Mouse (Mus musculus) hindbrain, postnatal 0 days (tissue): Measurements from ENCODE around the gene Mfsd2b. TPM values are rescaled to one million over a fixed set of nuclear protein-coding genes. Genes with fewer than 3 reads are reported as not detected.
A peak's percentile ranks its signal among the peaks of the same experiment; 100 is the strongest.

Experiments
- ATAC-seq: fragments of 200-750 bp; cut with Nextera tagmentation; 2 replicates; pipeline ENCODE4 v1.8.0; 2017; ENCODE audit warnings: mild to moderate bottlenecking, moderate TSS enrichment, moderate library complexity
- DNase-seq: peaks from one replicate; pipeline ENCODE4 v3.0.0-alpha.2; 2015; ENCODE audit warnings: low spot score
- H3K27ac ChIP-seq: fragments of 300-500 bp; sonication (generic); 2 replicates; pipeline ENCODE4 v1.5.1; 2014; ENCODE audit warnings: mild to moderate bottlenecking
- H3K27me3 ChIP-seq: fragments of 300-500 bp; sonication (generic); 2 replicates; pipeline ENCODE4 v1.6.1; 2014; ENCODE audit warnings: low read length, mixed read lengths; ENCODE audit not compliant: insufficient read depth
- H3K36me3 ChIP-seq: fragments of 300-500 bp; sonication (generic); 2 replicates; pipeline ENCODE4 v1.6.1; 2014; ENCODE audit warnings: low read length, mixed read lengths; ENCODE audit not compliant: insufficient read depth
- H3K4me1 ChIP-seq: fragments of 300-500 bp; sonication (generic); 2 replicates; pipeline ENCODE4 v1.6.1; 2014; ENCODE audit warnings: antibody characterized with exemption, low read length, mixed read lengths; ENCODE audit not compliant: insufficient read depth
- H3K4me2 ChIP-seq: fragments of 300-500 bp; sonication (generic); 2 replicates; pipeline ENCODE4 v1.6.1; 2014; ENCODE audit warnings: low read depth, mild to moderate bottlenecking, low read length, moderate library complexity, mixed read lengths
- H3K4me3 ChIP-seq: fragments of 300-500 bp; sonication (generic); 2 replicates; pipeline ENCODE4 v1.5.1; 2014; ENCODE audit warnings: low read length
- H3K9ac ChIP-seq: fragments of 300-500 bp; sonication (generic); replicated peaks from 2 replicates; pipeline ENCODE4 v1.6.1; 2014; ENCODE audit warnings: mild to moderate bottlenecking, low read length, moderate library complexity, mixed read lengths
- H3K9me3 ChIP-seq: fragments of 300-500 bp; sonication (generic); 2 replicates; pipeline ENCODE4 v1.6.1; 2016; ENCODE audit warnings: low read length, mixed read lengths
- CTCF ChIP-seq: IDR thresholded peaks from 2 replicates; pipeline ENCODE4 v1.5.1; 2016; ENCODE audit warnings: antibody characterized with exemption, control low read depth, low read depth
- WGBS: fragments of 180-500 bp; shearing (Covaris S2); extraction: QIAGEN DNeasy Blood & Tissue Kit; methylation state at CpG from one replicate; pipeline ENCODE4 v1.1.7; 2014; 5-methylcytosine and 5-hydroxymethylcytosine counted together
- polyA plus RNA-seq: library from polyadenylated mRNA; unstranded; fragments of >200 nt; fragmentation: Nextera tagmentation; extraction: Ambion mirVana; gene quantifications from 2 replicates; pipeline ENCODE4 v1.2.1, GENCODE M21; 2015
- total RNA-seq: library from RNA; depleted of rRNA; stranded (reverse); fragments of >200 nt; gene quantifications from 2 replicates; pipeline ENCODE4 v1.2.3, GENCODE M21; 2014

Gene Mfsd2b
- total and polyA plus RNA-seq, 2 experiments from 2014 or later: 1.8 to 3.6 TPM

DNA sequence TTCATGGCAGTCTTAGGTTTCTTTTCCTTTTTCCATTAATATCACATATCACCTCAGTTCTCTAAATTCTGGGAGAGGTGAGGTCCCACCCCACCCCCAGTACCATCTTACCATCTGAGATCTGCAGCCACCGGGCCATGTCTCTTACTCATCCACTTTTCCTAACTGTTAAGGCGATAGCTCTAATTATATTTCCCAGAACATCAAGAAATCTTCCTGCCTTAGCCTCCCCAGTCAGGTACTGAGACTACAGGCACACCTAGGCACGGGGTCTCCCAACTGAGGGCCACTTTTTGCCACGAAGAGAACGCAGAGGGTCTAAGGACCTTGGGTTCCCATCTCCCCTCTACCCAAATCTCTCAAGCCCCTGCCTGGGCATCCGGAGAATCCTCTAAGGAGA, 628 bp downstream of the Mfsd2b start:
- Histone ChIP-seq H3K27me3 (no peaks in the 10 kb centered on the region), H3K4me1 (peaks cover 11% of the 10 kb centered on the region), H3K36me3 (no peaks in the 10 kb centered on the region; the same call in 1 of the 2 replicates), H3K4me2 (peak overlapping the region; percentile 88), H3K9ac (no peak overlapping the region), H3K4me3 (peak overlapping the region; percentile 36; the same call in 1 of the 2 replicates), H3K27ac (no peak overlapping the region), H3K9me3 (no peaks in the 10 kb centered on the region)
- ATAC-seq (no peak), DNase-seq (no peak)
- WGBS: 86% methylated on average over 6 of the region's 6 CpGs
- no peak for TF ChIP-seq CTCF

DNA sequence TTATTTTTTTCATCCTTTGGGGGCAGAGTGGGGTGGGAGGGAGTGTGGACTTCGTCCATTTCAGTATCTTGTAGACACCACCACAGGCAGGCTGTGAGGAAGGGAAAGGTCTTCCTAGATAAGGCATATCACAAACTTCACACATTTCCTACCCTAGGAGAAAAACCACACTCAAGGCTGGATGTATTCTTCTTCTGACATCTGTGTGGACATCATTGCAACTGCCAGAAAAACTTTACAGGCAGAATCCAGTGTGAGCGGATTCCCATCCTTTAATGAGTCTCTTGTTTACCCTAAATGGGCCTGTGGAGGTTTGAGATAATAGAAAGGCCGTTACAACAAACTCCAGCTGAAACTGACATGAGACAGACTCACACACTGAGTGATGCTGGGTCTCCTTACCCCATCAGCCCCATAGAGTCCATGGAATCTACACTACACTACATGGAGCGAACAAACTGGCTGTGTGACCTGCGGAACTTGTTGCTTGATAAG, 1.1 kb downstream of the Mfsd2b start:
- H3K9ac ChIP-seq: no peak overlapping the region
- H3K4me3 ChIP-seq: no peak overlapping the region
- no peak overlapping the region for H3K4me2 ChIP-seq
- DNase-seq (no peak), ATAC-seq (no peak)
- no peaks in the 10 kb centered on the region for H3K27me3 ChIP-seq
- TF ChIP-seq CTCF: no peak
- H3K27ac ChIP-seq: no peak overlapping the region
- H3K9me3 ChIP-seq: no peaks in the 10 kb centered on the region
- no peaks in the 10 kb centered on the region for H3K36me3 ChIP-seq
- 83% methylated on average over 5 of the region's 5 CpGs for WGBS
- peaks cover 11% of the 10 kb centered on the region for H3K4me1 ChIP-seq

DNA sequence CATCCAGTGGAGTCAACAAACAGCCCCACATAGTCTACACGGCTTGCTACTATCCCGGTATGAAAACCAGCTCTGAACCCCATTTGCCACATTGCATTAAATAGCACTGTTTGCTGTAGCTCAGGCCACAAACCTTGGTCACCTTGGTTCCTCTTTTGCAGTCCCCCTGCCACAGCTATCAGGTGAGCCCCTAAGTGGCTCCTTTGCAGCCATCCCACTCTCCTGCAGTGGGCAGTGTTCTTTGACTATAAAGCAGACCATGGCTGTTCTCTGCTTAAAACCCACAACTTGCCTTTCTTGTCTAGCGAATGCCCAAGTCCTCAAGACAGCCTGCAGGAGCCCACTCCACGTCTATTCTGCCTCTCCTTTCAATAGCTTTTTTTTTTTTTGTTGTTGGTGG, 1.9 kb downstream of the Mfsd2b start:
- Histone ChIP-seq H3K27ac (no peak overlapping the region), H3K4me3 (no peak overlapping the region), H3K36me3 (no peaks in the 10 kb centered on the region), H3K4me1 (peaks cover 11% of the 10 kb centered on the region), H3K9me3 (no peaks in the 10 kb centered on the region), H3K9ac (no peak overlapping the region), H3K4me2 (no peak overlapping the region), H3K27me3 (no peaks in the 10 kb centered on the region)
- 60% methylated on average over 4 of the region's 4 CpGs for WGBS
- DNase-seq (no peak), ATAC-seq (no peak)
- TF ChIP-seq CTCF: peak; percentile 31

DNA sequence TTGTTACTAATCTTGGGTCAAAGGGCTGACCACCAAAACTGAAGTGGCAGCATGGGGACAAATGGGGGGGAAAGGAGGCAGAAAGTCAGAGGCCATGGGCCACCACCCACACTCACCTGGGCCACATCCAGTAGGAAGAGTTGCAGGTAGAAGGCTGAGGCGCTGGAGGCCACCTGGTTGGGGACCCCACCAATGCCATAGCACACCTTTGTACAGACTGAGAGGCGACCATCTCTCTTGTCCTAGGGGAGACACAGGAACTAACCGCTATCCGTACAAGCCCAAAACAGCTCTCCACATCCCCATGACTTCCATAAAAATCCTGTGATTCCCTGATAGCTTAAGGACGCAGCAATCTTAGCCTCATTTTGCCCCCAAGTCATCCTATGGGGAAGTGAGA, 2.9 kb downstream of the Mfsd2b start:
- Histone ChIP-seq H3K27me3 (no peaks in the 10 kb centered on the region), H3K4me3 (no peak overlapping the region), H3K4me2 (no peak overlapping the region), H3K4me1 (peaks cover 11% of the 10 kb centered on the region), H3K9me3 (no peaks in the 10 kb centered on the region), H3K36me3 (no peaks in the 10 kb centered on the region), H3K9ac (no peak overlapping the region), H3K27ac (no peak overlapping the region)
- 92% methylated on average over 5 of the region's 5 CpGs for WGBS
- ATAC-seq (no peak), DNase-seq (no peak)
- no peak for TF ChIP-seq CTCF

DNA sequence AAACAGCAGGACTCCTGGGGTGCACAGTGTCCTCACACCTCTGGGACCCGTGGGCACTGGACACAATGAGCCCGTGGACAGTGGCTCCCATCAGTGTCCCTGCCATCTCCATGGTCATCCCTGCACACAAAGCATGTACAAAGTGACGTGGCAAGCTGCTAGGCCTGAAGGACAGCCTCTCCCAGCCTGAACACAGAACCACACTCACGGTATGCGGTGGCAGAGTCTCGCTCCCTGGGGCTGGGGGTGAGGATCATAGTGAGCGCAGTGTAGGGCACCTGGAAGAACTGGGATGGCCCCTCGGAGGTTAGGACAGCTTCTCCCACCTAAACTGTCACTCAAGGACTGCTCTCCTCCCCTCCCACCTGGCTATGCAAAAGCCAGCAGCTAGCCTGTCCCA, 5.2 kb downstream of the Mfsd2b start:
- H3K36me3 ChIP-seq: no peaks in the 10 kb centered on the region
- no peak overlapping the region for H3K27ac ChIP-seq
- ATAC-seq: no peak
- no peak overlapping the region for H3K9ac ChIP-seq
- H3K4me1 ChIP-seq: peaks cover 5% of the 10 kb centered on the region
- no peak overlapping the region for H3K4me2 ChIP-seq
- no peak for TF ChIP-seq CTCF
- no peaks in the 10 kb centered on the region for H3K9me3 ChIP-seq
- WGBS: 82% methylated on average over 8 of the region's 8 CpGs
- no peak for DNase-seq
- H3K4me3 ChIP-seq: no peak overlapping the region
- no peaks in the 10 kb centered on the region for H3K27me3 ChIP-seq

DNA sequence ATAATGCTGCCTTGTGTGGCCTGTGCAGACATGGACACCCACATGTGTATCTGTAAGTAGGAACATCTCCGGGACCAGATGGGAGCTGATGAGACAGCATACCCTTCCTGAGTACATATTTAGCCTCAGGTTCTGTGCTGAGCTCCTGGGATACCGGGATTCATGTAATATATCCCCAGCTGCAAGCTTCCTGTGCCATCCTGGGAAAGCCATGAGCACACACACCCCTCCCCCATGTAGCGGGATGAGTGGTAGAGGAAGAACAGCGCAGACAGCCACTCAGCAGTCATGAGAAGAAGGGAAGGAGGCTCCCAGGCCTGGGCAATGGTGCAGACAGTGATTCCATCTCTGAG, 9.8 kb downstream of the Mfsd2b start:
- H3K4me2 ChIP-seq: no peak overlapping the region
- H3K4me1 ChIP-seq: no peaks in the 10 kb centered on the region
- 0 out of 2 replicates have a peak, but pooled peaks cover 3% of the 10 kb centered on the region for H3K9me3 ChIP-seq
- no peak for TF ChIP-seq CTCF
- H3K9ac ChIP-seq: no peak overlapping the region
- no peaks in the 10 kb centered on the region for H3K27me3 ChIP-seq
- ATAC-seq: no peak
- no peaks in the 10 kb centered on the region for H3K36me3 ChIP-seq
- 73% methylated on average over 4 of the region's 4 CpGs for WGBS
- H3K27ac ChIP-seq: no peak overlapping the region
- DNase-seq: no peak
- no peak overlapping the region for H3K4me3 ChIP-seq

DNA sequence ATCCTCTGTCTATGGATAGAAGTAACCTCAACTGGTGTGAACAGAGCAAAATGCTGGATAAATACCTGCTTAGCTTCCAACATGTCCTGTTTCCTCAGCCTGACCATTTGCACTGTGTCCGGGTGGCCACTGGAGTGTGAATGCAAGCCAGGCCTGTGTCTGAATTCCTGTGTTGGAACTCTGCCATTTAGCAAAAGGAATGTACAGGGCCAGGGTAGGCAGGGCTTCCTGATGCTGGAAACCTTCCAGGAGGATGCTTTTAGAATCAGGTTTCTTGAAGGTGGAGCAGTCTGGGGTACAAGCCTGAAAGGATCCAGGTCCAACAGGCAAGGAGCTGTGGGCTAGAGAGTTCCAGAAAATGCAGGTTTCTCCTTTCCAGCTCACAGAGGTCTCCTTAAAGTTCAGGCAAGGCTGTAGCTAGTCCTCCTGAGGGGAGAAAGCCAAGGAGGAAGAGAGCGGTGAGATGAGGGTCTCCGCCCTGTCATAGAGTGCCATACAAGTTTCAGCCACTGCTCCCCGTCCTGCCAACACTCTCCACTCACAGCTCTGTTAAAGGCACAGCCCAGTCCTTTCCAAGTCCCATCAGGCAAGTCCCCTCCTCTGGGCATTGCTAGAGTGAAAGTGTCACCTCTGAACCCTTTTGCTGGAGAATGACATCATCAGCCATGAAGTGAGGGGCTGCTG, 10.4 kb downstream of the Mfsd2b start:
- Histone ChIP-seq H3K4me1 (no peaks in the 10 kb centered on the region), H3K4me2 (no peak overlapping the region), H3K9ac (no peak overlapping the region), H3K27me3 (no peaks in the 10 kb centered on the region), H3K27ac (no peak overlapping the region), H3K9me3 (0 out of 2 replicates have a peak, but pooled peaks cover 3% of the 10 kb centered on the region), H3K4me3 (no peak overlapping the region), H3K36me3 (no peaks in the 10 kb centered on the region)
- DNase-seq (peak; percentile 37), ATAC-seq (no peak)
- TF ChIP-seq CTCF: no peak
- WGBS: 67% methylated on average over 4 of the region's 4 CpGs
